Mouse (Mus musculus) thymus, adult 2 months (tissue): ENCODE measurements around the gene Rap1b. TPM values are rescaled to one million over a fixed set of nuclear protein-coding genes. Genes with fewer than 3 reads are reported as not detected.
A peak's percentile ranks its signal among the peaks of the same experiment; 100 is the strongest.

Source experiments
- DNase-seq: peaks from one replicate; pipeline ENCODE4 v3.0.0; 2021
- H3K27ac ChIP-seq: fragments of 200-500 bp; 2 replicates; pipeline ENCODE4 v1.5.1; 2012; ENCODE audit warnings: low read length, control low read depth; ENCODE audit not compliant: control insufficient read depth, insufficient read depth
- H3K27me3 ChIP-seq: fragments of 200-500 bp; 2 replicates; pipeline ENCODE4 v1.6.1; 2012; ENCODE audit warnings: mild to moderate bottlenecking, low read length, moderate library complexity, mixed read lengths; ENCODE audit not compliant: control insufficient read depth, insufficient read depth
- H3K36me3 ChIP-seq: fragments of 200-500 bp; 2 replicates; pipeline ENCODE4 v1.6.1; 2012; ENCODE audit warnings: mild to moderate bottlenecking, low read length, moderate library complexity; ENCODE audit not compliant: control insufficient read depth, insufficient read depth
- H3K4me1 ChIP-seq: fragments of 200-500 bp; replicated peaks from 2 replicates; pipeline ENCODE4 v1.6.1; 2012; ENCODE audit warnings: low read length; ENCODE audit not compliant: control insufficient read depth, insufficient read depth
- H3K4me3 ChIP-seq: fragments of 200-500 bp; 2 replicates; pipeline ENCODE4 v1.5.1; 2012; ENCODE audit warnings: mild to moderate bottlenecking, low read length, control low read depth, moderate library complexity; ENCODE audit not compliant: control insufficient read depth, insufficient read depth
- CTCF ChIP-seq: fragments of 200-500 bp; IDR thresholded peaks from 2 replicates; pipeline ENCODE4 v1.5.1; 2012; ENCODE audit warnings: mild to moderate bottlenecking, control low read depth, low read length, moderate library complexity, borderline replicate concordance; ENCODE audit not compliant: control insufficient read depth, poor library complexity, insufficient read depth; ENCODE audit errors: extremely low read depth
- POLR2A ChIP-seq: fragments of 200-500 bp; IDR thresholded peaks from 2 replicates; pipeline ENCODE4 v1.6.1; 2012; ENCODE audit warnings: mild to moderate bottlenecking, low read length, control low read depth, moderate library complexity; ENCODE audit not compliant: control insufficient read depth, poor library complexity, insufficient read depth; ENCODE audit errors: extremely low read depth
- WGBS: fragments of 180-500 bp; shearing (Covaris S2); methylation state at CpG from one replicate; pipeline ENCODE4 v1.1.7; 2018; 5-methylcytosine and 5-hydroxymethylcytosine counted together
- polyA plus RNA-seq: library from polyadenylated mRNA; depleted of rRNA; stranded (reverse); fragments of >200 nt; gene quantifications from 2 replicates; pipeline ENCODE4 v1.2.3, GENCODE M21; 2012

Gene Rap1b
- polyA plus RNA-seq, 1 experiment = 60.9 TPM

GRCm38 (mm10) chr10:117860361-117860760, 14.5 kb upstream of the Rap1b start:
- WGBS = 81% methylated on average over 7 of the region's 7 CpGs
- Histone ChIP-seq H3K4me3 (no peak overlapping the region), H3K4me1 (peaks cover 41% of the 10 kb centered on the region), H3K27ac (no peak overlapping the region), H3K36me3 (no peaks in the 10 kb centered on the region), H3K27me3 (no peaks in the 10 kb centered on the region)
- TF ChIP-seq CTCF (no peak), POLR2A (no peak)
- no peak for DNase-seq

- DNase-seq = no peak
- no peaks in the 10 kb centered on the region for H3K36me3 ChIP-seq
- WGBS = 49% methylated on average over 11 of the region's 11 CpGs
- TF ChIP-seq CTCF (no peak), POLR2A (no peak)
- H3K4me1 ChIP-seq = peaks cover 35% of the 10 kb centered on the region
- no peaks in the 10 kb centered on the region for H3K27me3 ChIP-seq
- H3K4me3 ChIP-seq = no peak overlapping the region
- no peak overlapping the region for H3K27ac ChIP-seq
Observed at GRCm38 (mm10) chr10:117859800-117860199, 14.0 kb upstream of the Rap1b start.

- Histone ChIP-seq H3K27ac (no peak overlapping the region), H3K4me1 (peaks cover 28% of the 10 kb centered on the region), H3K4me3 (no peak overlapping the region), H3K27me3 (no peaks in the 10 kb centered on the region), H3K36me3 (no peaks in the 10 kb centered on the region)
- no peak for DNase-seq
- WGBS = 96% methylated on average over 5 of the region's 5 CpGs
- TF ChIP-seq POLR2A (no peak), CTCF (no peak)
Observed at GRCm38 (mm10) chr10:117858241-117858640, 12.4 kb upstream of the Rap1b start.

- 16% methylated on average over 8 of the region's 8 CpGs for WGBS
- DNase-seq = no peak
- peak overlapping the region; percentile 77 for H3K27ac ChIP-seq
Observed at GRCm38 (mm10) chr10:117856001-117856720, 10.3 kb upstream of the Rap1b start.

GRCm38 (mm10) chr10:117852648-117853192, 6.9 kb upstream of the Rap1b start:
- Histone ChIP-seq H3K27ac (no peak overlapping the region), H3K27me3 (no peaks in the 10 kb centered on the region), H3K4me3 (no peak overlapping the region), H3K36me3 (no peaks in the 10 kb centered on the region), H3K4me1 (peaks cover 9% of the 10 kb centered on the region)
- no peak for TF ChIP-seq POLR2A
- TF ChIP-seq CTCF = no peak
- 96% methylated on average over 10 of the region's 10 CpGs for WGBS
- no peak for DNase-seq

More at GRCm38 (mm10) chr10:117856001-117856720, 10.3 kb upstream of the Rap1b start:
- TF ChIP-seq CTCF (no peak), POLR2A (no peak)
- Histone ChIP-seq H3K4me1 (peaks cover 22% of the 10 kb centered on the region), H3K4me3 (no peak overlapping the region), H3K36me3 (no peaks in the 10 kb centered on the region), H3K27me3 (no peaks in the 10 kb centered on the region)

GRCm38 (mm10) chr10:117848981-117849380, 3.1 kb upstream of the Rap1b start:
- Histone ChIP-seq H3K27ac (no peak overlapping the region), H3K36me3 (no peaks in the 10 kb centered on the region), H3K27me3 (no peaks in the 10 kb centered on the region), H3K4me1 (0 out of 2 replicates have a peak, but pooled peaks cover 5% of the 10 kb centered on the region), H3K4me3 (no peak overlapping the region)
- WGBS = 92% methylated on average over 3 of the region's 3 CpGs
- no peak for TF ChIP-seq POLR2A
- TF ChIP-seq CTCF = no peak
- no peak for DNase-seq

- 91% methylated on average over 9 of the region's 9 CpGs for WGBS
- DNase-seq = no peak
- no peaks in the 10 kb centered on the region for H3K27me3 ChIP-seq
- peaks cover 6% of the 10 kb centered on the region; the same call in 1 of the 2 replicates for H3K4me1 ChIP-seq
- H3K36me3 ChIP-seq = no peaks in the 10 kb centered on the region
- H3K27ac ChIP-seq = no peak overlapping the region
- TF ChIP-seq POLR2A (no peak), CTCF (no peak)
- H3K4me3 ChIP-seq = no peak overlapping the region
Observed at GRCm38 (mm10) chr10:117846796-117847195, 961 bp upstream of the Rap1b start.
